Mouse (Mus musculus) gastrocnemius, postnatal 14 days (tissue): ENCODE data around the gene Akap2. TPM values are rescaled to one million over a fixed set of nuclear protein-coding genes. Genes with fewer than 3 reads are reported as not detected.
"Not testable (repeated sequence)": the region's sequence is repeated elsewhere in the genome, so short reads cannot be mapped to it uniquely, and the experiment has no call there.

Experiments used
- DNase-seq: peaks from one replicate; pipeline ENCODE4 v3.0.0; 2021; ENCODE audit warnings: mixed read lengths
- intact Hi-C: fragments of 180-260 bp; cut with DNase I; formaldehyde crosslinking; loops from one replicate; pipeline ENCODE4 v1.15.1; 2025; ENCODE audit warnings: low total_unique reads
- total RNA-seq, 2 experiments: library from RNA; stranded (reverse); gene quantifications; 2 replicates each; pipeline ENCODE4 v1.2.3; 2021

Akap2 gene
- total RNA-seq, 2 experiments from 2014 or later: 36.1 to 37.1 TPM

DNA sequence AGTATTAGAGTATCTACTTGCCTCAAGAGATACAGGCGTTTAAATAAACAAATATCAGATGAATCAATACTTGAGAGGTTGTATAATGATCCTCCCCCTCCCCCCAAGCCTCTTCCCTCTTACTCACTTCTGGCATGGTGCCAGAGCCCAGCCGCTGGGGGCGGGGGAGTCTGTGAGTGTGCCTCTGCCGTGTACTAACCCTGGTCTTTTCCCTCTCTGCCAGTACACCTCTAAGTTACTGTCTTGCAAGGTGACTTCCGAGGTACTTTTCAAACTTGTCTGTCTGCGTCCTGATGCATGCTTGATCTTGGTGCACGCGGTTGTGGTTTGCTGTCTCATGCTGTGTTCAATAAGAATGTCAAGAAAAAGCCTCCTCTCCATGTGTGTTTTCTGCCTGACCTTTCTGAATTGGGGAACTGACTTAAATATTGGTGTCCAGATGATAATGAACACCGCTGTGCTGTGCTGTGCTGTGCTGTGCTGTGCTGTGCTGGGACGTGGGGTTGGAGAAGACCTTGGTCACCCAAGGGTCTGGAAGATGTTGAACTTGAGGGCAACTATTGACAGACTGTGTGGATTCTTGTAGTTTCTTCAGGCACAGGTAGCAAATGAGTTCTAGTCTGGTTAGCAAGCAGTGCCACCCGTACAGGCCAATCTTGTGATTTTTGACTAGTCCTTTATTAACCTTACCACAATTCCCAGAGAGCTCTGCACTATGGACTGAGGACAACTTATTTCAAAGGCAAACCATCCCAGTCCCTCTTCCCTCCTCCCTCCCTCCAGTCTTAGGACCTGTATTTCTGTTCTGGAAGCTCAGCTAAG is 168.8 kb downstream of the Akap2 start:
- intact Hi-C loops: loop anchor here (10.0 kb wide), 1 partner anchor 91 kb away; no protein-coding TSS in a partner anchor
- no peak for DNase-seq

DNA sequence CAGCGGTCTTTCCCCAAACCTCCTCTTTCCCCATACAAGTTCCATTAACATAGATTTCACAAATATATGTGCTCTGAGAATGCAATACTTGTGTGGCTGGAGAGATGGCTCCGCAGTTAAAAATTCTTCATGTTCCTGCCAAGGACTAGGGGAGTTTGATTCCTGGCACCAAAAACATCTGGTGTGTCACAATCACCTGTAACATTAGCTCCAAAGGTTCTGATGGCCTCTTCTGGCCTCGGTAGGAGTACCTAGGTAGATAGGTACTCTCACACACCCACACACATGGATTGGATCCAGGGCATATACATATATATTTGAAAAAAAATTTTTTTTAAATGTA is 169.4 kb downstream of the Akap2 start:
- intact Hi-C loops: loop anchor here (10.0 kb wide), 1 partner anchor 92 kb away; no protein-coding TSS in a partner anchor
- no peak for DNase-seq

DNA sequence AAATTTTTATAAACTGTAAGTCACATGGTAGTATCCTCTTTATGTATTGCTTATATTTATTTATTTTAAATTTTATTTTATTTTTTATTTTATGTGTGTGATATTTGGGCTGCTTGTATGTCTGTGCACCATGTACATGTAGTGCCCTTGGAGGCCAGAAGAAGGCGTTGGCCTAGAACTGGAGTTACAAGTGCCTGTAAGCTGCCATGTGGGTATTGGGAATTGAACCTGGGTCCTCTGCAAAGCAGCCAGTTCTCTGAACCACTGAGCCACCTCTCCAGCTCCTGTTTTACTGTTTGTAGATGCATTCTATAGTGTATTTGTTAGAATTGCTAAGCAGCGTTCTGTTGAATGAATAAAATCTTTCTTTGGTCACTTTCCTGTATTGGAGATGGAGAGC is 170.8 kb downstream of the Akap2 start:
- no peak for DNase-seq
- intact Hi-C loops: loop anchor here (10.0 kb wide), 1 partner anchor 93 kb away; no protein-coding TSS in a partner anchor

DNA sequence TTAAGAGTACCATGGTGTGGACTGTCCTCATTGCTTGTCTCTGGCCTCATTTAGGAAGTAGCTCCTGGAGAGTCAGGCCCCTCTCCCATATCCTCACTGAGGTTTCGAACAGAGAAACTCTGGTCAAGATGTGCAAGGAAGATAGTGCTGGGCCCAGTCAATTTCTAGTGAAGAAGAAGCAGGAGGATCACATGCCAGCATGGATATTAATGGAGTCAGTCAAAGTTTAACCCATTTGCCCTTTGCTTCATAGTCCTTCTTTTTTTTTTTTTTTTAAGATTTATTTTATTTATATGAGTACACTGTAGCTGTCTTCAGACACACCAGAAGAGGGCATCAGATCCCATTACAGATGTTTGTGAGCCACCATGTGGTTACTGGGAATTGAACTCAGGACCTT is 171.5 kb downstream of the Akap2 start:
- not testable (repeated sequence) for DNase-seq
- intact Hi-C loops: loop anchor here (10.0 kb wide), 1 partner anchor 94 kb away; no protein-coding TSS in a partner anchor

DNA sequence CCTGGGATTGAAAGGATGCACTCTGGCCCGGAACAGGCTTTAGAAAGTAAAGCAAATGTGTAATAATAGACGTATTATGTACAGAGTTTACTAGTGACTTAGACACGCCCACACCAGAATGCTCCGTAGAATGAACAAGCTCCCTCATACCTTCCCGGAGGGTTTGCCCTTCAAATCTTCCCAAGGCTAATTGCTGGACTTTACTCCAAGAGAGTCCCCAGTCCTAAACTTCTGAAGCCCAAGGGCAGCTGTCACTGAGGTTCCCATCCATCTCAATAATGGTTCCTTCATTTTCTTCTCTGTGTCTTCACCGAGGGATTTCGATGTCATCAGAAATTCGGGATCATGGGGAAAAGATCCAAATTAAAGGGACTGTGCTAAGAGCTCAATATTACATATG is 172.3 kb downstream of the Akap2 start:
- intact Hi-C loops: loop anchor here (10.0 kb wide), 1 partner anchor 95 kb away; no protein-coding TSS in a partner anchor
- no peak for DNase-seq

DNA sequence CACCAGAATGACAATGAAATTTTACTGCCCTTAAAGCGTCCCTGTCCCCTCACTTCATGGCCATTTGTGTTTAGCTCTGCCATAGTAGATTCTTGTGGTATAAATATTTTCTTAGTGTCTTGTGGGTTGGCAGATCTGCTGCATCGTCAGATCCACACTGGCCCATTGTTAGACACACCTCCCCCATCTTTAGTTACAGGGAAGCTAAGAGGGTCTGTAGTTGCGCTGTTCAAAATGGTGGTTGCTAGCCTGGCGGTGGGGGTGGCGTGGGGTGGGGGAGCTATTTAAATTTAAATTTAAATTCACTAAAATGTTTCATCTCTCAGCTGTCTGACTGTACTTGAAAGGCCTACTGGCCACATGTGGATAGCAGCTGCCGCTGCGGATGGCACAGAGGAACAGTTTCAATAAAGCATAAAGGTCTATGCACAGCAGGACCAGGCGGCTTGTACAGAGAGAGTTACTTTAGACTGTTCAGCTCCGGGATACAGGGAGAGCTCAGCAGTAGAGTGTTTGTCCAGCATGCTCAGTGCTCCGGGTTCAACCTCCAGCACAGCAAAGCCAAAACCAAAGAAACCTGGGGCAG is 174.6 kb downstream of the Akap2 start:
- intact Hi-C loops: no loop called here
- DNase-seq: no peak

DNA sequence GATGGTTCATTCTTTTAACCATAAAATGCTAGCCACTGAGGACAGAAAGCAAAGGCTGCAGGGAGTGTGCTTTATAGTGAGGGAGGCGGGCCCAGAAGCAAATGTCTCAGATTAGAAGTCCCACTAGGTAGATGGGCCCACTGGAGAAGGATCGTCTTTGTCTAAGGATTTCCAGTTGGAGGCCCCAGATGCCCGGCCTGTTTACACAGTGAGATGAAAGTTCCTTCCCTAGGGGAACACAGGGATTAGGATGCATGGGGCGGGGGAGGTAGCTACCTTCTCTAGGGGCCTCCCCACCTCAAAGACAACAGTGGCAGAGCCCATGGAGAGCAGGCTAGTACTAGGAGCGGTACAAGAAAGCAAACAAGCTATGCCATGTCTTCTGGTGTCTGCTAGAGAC is 177.7 kb downstream of the Akap2 start:
- intact Hi-C loops: no loop called here
- no peak for DNase-seq

DNA sequence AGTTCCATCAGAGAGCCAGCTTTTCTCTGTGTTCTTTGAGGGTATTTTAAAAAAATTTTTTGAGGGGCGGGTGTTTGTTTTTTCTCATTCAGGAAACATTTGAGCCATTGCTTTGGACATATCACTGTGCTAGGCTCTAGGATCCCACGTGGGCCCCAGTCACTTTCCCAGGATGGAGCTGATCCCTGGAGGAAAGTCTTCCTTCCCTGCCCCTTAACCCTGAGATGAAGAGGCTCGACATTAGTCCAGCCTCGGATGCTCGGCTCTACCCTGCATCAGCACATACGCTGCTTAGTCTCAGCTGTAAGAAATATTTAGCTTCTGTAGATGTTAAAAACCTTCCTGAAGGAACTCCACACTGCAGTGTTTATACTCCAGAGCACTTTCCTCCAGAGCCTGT is 178.4 kb downstream of the Akap2 start:
- DNase-seq: no peak

DNA sequence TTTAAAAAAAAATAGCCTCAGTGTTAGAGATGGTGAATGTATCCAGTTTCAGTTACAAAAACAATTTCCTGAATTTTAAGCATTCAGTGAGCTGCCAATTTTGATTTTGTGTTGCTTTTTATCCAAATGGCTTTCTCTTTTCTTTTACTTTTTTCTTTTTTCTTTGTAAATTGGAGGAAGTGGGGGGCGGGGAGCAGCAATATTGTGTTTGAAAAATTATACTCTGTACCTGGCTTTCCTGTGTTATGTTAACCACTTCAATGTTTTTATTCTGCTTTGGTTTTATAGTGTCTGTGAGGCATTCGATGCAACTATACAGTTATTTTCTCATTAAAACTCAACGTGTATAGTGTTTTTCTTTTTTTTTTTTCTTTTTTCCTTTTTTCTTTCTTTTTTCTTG is 179.2 kb downstream of the Akap2 start:
- DNase-seq: no peak
- intact Hi-C loops: no loop called here

More for the DNA sequence above, 178.4 kb downstream of the Akap2 start:
- intact Hi-C loops: no loop called here

DNA sequence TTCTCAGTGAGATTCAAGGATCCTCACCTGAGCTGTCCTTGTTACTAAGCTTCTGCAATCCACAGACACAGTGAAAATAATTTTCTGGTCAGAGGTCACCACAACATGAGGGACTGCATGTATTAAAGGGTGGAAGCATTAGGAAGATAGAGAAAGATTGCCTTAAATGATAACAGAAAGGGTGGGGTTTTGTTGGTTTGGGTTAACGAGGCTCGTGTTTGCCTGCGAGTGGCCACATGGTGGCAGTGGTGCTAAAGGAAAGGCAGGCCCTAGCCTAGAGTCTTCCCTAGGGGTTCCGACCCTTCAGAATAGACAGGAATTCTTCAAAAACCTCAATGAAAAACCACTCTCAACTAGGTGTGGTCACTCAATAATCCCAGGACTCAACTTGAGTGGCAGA is 183.8 kb downstream of the Akap2 start:
- intact Hi-C loops: loop anchor here (2.0 to 10.0 kb wide), 2 partner anchors 178 to 354 kb away; no protein-coding TSS in a partner anchor
- DNase-seq: peak; percentile 50

DNA sequence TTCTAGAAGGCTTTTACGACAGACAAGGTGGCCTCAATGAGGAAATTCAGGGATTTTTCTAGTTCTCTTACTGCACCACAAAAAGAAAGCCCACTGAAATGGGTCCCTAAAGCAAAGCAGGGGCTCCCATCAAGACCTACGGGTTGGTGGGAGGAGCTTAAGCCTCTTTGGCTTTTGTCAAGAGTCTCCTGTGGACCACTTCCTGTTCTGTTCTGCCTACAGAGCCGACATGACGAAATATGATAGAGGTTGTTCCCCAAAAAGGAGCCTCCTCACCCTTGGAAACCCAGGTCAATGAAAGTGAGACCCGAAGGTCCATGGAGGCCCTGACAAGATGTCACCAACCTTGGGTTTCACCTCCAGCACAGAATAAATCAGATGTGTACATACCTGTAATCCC is 185.2 kb downstream of the Akap2 start:
- intact Hi-C loops: loop anchor here (10.0 kb wide), 1 partner anchor 352 kb away; no protein-coding TSS in a partner anchor
- DNase-seq: no peak

DNA sequence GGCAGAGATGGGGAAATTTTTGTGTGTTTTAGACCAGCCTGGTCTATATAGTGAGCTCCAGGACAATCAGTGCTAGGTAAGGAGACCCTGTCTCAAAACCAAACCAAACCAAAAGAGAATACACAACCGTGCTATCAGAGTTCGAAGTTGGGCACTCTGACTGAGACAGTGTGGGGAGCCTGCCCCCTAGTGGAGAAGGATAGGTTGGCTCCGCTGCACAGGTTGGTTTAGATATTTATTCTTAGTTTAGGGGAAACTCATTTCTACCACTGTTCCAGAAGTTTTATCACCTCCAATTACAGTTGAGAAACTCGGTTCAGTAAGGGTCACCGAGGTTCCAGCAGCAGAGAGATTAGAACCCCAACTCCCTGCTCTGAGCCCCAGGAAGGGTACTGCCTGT is 186.8 kb downstream of the Akap2 start:
- DNase-seq: peak; percentile 58
- intact Hi-C loops: loop anchor here (10.0 kb wide), 1 partner anchor 351 kb away; no protein-coding TSS in a partner anchor

DNA sequence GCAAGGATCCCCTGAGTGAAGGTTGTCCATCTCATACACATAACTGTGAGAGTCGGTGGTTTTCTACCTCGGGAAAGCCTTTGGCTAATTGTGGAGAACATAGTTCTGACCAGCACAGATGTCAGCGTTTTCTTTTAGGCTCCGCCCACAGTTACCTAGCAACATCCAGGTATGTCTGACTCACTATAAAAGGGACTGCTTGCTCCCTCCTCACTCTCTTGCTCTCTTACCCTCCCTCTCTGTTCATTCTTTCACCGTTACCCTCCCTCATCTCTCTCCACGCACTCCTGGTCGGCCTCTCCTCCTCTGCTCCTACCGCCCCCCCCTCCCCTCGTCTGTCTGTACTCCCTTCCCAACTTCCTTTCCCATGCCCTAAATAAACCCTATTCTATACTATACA is 187.2 kb downstream of the Akap2 start:
- DNase-seq: no peak
- intact Hi-C loops: loop anchor here (10.0 kb wide), 1 partner anchor 350 kb away; no protein-coding TSS in a partner anchor

DNA sequence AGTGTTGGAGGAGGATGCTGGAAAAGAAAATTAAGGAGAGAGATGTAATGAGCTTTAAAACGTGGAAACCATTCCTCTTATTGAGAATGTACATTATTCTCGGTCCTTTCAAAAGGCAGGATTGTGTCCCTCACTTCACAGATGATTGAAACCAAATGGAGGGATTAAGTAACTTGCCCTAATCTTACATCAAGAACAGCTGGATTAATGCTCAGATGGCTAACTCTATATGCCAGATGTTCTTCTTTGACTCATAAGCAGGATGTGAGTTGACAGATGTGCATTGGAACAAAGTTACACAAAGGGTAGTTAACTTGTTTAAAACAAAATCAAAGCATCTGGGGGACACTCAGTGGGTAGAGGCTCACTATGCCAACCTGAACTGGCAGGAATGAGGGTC is 189.3 kb downstream of the Akap2 start:
- intact Hi-C loops: loop anchor here (10.0 kb wide), 1 partner anchor 348 kb away; no protein-coding TSS in a partner anchor
- DNase-seq: no peak

DNA sequence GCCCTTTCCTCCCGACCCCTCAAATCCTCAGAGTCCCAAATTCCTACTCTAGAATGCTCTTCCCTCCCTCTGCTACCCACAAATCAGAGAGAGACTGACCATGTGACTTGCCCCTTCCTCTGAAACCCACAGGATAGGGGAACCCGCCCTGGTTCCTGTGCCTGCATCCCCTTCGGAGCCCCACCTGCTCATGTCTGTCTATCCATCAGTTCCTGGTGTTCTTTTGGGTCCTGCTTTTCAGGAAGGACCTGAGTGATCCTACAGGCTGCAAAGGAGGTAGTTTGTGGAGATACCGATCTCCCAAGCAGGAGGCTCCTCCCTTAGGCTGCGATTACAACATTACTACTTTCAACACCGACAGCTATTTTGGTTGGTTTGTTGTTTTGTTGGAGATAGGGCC is 191.4 kb downstream of the Akap2 start:
- intact Hi-C loops: loop anchor here (10.0 kb wide), 1 partner anchor 346 kb away; no protein-coding TSS in a partner anchor
- no peak for DNase-seq

DNA sequence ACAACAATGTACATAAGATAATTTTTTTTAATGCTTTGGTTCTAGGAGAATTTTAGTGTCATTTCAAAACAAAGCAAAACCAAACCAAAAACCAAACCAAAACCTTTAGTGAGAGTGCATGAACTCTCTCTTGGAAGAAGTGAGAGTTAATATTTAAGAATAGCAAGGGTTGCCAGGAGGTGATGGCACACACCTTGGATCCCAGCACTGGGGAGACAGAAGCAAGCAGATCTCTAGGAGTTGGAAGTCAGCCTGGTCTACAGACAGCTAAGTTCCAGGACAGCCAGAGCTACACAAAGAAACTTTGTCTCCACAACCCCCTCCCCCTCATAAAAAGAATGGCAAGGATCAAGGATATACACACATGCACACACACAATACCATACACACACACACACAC is 195.6 kb downstream of the Akap2 start:
- intact Hi-C loops: no loop called here
- DNase-seq: no peak

DNA sequence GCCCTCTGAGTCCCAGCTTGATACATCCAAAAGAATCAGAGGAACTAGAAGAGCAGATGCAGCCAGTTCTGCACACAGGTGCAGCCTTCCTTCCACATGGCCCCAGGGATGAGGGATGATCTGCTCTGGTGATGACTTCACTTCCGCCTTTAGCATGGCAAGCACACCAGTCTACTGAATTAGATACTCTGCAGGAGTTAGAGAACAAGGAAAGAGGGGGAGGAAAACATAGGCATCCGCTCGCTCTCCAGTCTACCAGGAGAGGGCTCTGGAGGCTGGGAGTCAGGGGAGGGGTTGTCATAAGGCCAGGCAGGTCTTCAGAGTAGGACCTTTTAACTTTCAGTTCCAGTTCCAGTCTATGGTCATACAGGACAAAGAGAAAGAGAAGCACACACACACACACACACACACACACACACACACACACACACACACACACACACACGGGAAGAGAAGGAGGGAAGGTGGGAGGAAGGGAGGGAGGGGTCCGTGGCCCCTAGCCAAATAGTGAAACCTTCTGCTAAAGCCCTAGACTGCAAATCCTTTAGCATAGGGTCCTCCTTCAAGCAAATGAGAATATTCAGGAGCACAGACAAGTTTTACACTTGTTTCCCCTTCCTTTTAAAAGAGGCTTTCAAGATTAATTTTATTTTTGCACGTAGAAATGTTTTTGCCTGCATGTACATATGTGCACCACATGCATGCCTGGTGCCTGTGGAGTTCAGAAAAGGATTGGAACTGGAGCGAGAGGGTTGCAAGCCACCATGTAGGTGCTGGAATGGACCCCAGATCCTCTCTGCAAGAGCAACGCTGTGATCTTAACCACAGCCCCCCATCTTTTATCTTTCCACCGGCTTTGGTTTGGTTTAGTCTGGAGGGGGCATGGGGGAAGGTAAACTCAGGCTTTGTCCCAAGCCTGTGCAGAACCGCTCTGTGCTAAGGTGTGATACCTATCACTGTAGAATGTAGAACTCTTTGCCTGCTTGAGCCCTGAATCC is 197.0 kb downstream of the Akap2 start:
- intact Hi-C loops: no loop called here
- DNase-seq: no peak

DNA sequence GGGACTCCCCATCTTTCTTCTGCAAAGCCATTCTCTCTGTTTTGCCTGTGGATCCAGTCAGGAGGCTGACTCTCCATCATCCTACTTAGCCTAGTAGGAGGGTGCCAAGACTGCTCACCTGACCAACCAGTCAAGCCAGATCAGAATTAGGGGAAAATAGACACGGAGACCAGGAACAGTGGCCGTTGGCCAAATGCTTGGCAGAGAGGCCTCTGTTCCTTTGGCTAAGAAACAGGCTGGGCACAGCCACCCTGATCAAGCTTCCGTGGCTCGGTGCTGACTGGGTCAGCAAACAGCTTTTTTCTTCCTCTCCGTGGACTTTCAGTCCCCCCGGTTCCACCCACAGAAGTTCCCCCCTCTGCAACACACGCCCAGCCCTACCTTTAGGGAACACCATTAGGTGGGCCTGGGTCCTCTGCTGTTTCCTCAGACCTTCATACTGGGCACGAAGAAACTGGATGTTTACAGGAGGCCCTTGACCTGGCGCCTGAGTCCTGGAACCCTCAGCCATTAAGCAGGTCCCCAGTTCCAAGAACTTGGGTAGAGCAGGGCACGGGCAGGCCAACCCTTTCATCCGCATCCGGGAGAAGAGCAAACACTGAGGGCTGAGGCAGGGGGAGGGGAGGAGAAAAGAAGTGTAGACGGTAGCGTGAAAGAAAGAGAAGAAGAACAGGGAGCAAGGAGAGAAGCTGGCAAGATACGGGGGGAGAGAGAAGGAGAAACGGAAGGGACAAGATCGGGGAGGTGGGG is 197.9 kb downstream of the Akap2 start:
- peak; percentile 37 for DNase-seq
- intact Hi-C loops: no loop called here

DNA sequence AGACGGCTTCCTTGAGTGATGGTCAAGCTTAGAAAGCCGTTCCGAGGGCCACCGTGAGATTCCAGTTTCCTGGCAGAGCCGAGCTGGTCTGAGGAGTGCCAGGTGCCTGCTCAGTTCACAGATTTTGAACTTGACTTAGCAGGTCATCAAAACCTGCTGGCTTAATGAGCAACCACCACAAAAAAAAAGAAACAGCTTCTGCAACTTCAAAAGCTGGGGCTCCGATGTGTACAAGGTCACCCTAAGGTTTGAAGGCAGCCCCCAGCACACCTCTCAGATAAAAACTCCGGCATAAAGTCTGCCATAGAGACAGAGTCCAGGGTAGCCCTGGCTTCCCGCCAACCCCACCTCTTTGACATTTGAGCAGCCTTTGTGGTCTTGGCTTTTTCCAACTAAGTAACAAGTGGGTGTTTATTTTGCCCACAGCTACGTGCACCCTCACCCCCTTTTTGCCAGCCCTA is 198.8 kb downstream of the Akap2 start, which contains the start of gene D630039A03Rik:
Gene D630039A03Rik, minus strand, starts transcription at position 97 of the 461 bp plus-strand sequence.
- DNase-seq: no peak
- intact Hi-C loops: no loop called here
